Mouse (Mus musculus) brain, embryonic 14.5 days (tissue): ENCODE measurements around the gene Ctnnd2. TPM values are rescaled to one million over a fixed set of nuclear protein-coding genes. Genes with fewer than 3 reads are reported as not detected.

ENCODE experiments used
- DNase-seq: peaks from one replicate; pipeline ENCODE4 v3.0.0-alpha.2; 2011; ENCODE audit warnings: low read depth
- CTCF ChIP-seq: fragments of 200-500 bp; IDR thresholded peaks from 2 replicates; pipeline ENCODE4 v1.5.1; 2012; ENCODE audit warnings: inconsistent platforms, mild to moderate bottlenecking, moderate library complexity, borderline replicate concordance; ENCODE audit not compliant: insufficient read depth, insufficient read length; ENCODE audit errors: extremely low read depth
- POLR2A ChIP-seq: fragments of 200-500 bp; IDR thresholded peaks from 2 replicates; pipeline ENCODE4 v1.6.1; 2012; ENCODE audit warnings: mild to moderate bottlenecking, inconsistent platforms, borderline replicate concordance; ENCODE audit not compliant: poor library complexity, insufficient read depth, insufficient read length, severe bottlenecking; ENCODE audit errors: extremely low read depth
- polyA plus RNA-seq: library from polyadenylated mRNA; depleted of rRNA; stranded (reverse); fragments of >200 nt; gene quantifications from 2 replicates; pipeline ENCODE4 v1.2.3, GENCODE M21; 2012

The Ctnnd2 gene
- polyA plus RNA-seq, 1 experiment, result 105 TPM

DNA sequence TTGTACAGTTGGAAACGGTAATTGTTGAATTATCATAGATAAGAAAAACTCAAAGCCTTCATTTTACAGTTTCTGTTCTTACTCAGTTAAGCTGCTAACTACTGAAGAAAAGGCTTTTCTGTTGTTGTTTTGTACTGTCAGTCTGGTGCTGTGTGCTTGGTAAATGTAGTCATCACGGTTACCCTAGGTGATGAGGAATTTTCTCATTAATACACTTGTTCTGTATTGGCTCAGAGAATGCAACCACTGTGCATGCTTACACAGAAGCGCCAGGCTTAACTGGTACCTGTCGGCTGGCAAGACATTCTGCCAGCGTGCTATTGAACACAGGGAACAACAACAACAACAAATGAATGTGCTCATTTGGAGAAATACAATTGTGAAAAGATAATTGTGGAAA is 103.3 kb downstream of the Ctnnd2 start:
- peak; percentile 79 for DNase-seq
- TF ChIP-seq POLR2A, result no peak
- TF ChIP-seq CTCF, result no peak

GRCm38 (mm10) chr15:30276691-30277090 is 104.3 kb downstream of the Ctnnd2 start:
- DNase-seq, result peak; percentile 20
- TF ChIP-seq POLR2A, result no peak

DNA sequence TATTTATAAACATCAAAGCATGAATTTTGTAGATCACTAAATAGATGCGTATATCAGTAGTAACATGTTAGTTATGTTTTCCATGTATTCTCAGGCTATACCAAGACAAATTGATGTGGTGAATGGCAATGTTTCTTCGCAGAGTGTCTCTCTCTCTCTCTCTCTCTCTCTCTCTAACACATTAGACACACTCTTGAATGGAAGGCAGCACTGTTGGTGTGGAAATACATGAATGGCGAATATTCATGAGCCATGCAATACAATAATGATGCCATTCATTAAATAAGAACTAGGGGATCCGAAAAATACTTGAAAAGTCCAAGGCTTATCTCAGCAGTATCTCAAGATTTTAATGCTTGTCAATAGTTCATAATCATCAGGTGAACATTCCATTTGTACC is 106.2 kb downstream of the Ctnnd2 start:
- TF ChIP-seq CTCF, result no peak
- TF ChIP-seq POLR2A, result no peak
- DNase-seq, result no peak

- TF ChIP-seq POLR2A (no peak), CTCF (no peak)
- peak; percentile 85 for DNase-seq
Observed at GRCm38 (mm10) chr15:30285572-30286244, 113.3 kb downstream of the Ctnnd2 start.

DNA sequence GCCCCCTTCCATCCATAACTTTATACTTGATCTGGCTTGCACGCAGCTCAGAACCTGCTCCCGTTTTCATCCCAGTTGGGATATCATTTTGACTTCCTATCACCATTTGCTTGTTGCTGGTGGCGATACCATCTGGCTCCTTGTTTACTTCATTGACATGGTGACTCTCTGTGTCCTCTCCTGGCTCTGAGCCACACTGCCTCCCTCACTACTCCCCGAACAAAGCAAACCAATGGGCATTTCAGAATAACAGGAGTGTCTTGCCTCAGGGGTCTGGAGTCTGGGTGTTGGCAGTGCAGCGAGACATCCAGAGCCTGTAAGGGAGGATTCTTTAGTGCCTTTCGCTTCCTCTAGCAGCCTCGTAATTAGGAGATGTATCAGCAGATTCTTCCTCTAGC is 113.9 kb downstream of the Ctnnd2 start:
- DNase-seq, result peak; percentile 61
- no peak for TF ChIP-seq POLR2A
- TF ChIP-seq CTCF, result no peak

DNA sequence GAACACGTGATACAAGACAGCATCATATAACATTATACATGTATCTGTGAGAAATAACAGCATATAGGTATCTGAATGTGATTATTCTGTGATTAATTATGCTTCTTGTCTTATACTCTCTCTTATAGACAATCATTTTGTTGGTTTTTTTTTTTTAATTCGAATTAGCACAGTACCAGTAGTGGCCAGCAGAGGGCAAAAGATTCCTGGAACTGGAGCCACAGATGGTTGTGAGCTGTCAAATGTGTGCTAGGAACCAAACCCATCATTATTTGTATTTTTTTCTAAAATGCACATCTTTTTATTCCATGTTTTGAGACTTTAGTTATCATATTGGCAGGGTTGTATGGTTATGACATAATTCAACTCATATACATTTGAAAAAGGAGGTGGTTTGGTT is 130.4 kb downstream of the Ctnnd2 start:
- no peak for DNase-seq
- TF ChIP-seq POLR2A (no peak), CTCF (peak; percentile 38; the same call in 1 of the 2 replicates)

- no peak for TF ChIP-seq CTCF
- TF ChIP-seq POLR2A, result no peak
- peak; percentile 48 for DNase-seq
Observed at GRCm38 (mm10) chr15:30306437-30306836, 134.0 kb downstream of the Ctnnd2 start.

DNA sequence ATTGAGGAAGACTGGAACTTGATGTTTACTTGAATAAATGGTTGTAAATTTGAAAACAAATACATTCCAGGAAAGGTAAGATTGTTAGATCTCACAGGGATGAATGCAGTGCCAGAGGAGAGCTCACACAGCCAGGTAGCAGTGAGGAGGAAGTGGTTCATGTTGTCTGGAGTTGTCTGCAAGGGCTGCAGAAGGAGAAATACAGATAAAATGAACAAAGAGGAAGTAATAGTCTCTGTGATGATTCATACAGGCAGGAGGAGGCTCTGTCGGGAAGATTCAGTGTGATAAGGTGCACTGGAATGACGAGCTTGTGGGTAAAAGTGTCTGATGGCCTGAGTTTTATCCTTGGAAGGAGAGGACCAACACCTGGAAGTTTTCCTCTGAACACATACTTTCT is 150.2 kb downstream of the Ctnnd2 start:
- no peak for DNase-seq
- no peak for TF ChIP-seq CTCF
- TF ChIP-seq POLR2A, result no peak

- TF ChIP-seq CTCF (no peak), POLR2A (no peak)
- DNase-seq, result no peak
Observed at GRCm38 (mm10) chr15:30333336-30334310, 161.2 kb downstream of the Ctnnd2 start.

GRCm38 (mm10) chr15:30338585-30339197 is 166.3 kb downstream of the Ctnnd2 start:
- TF ChIP-seq POLR2A, result no peak
- TF ChIP-seq CTCF, result no peak
- DNase-seq, result no peak

DNA sequence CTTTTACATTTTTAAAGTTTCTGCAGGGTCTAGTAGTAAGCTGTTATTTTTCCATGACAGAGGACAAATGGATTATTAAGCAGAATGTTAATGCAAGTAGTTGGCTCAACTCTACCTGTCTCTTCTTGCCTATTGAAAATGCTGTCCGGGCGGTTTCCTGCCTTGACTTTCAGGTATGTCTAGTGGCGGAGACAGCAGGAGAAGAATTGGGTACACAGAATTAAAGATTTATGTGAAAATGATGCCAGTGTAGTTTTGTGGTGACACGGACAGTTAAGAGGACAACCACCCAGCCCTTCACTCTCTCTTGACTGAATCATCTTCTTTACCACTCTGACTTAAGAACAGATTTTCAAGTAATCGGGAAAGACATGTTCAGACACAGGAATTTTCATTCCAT is 173.4 kb downstream of the Ctnnd2 start:
- TF ChIP-seq CTCF (no peak), POLR2A (no peak)

More for the DNA sequence above, 173.4 kb downstream of the Ctnnd2 start:
- DNase-seq, result no peak
